In the genomic region with DNA sequence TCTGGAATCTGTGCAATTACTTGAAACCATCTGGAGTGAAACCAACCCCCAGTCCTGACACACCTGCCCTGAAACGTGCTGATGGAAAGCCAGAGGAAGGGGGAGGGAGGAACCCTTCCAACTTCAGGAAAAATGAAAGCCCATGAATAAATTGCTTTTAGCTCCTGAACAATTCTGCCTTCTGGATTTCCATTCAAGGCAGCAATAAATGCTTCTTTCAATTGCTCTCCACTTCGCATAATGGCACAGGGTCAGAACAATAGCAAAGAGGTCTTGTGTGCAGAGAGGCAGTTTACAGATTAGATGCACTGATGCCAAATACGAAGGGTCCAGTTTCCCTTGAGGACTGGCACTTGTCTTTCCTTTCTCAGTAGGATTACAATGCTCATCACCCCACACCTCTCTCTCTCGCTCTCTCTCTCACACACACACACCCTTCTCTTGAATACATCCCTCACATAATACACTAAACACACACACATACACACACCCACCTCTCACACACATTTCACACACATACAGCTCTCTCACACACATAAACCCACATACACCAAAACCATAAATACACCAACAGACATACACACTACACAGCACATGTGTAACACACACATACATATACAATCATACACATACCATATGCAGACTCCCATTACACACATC, we compare ENCODE assay signal across 14 mouse cellular contexts.
A peak's percentile ranks its signal among the peaks of the same experiment; 100 is the strongest.
DNase-seq lines count a peak whose midpoint lies in the region; ATAC-seq lines count a peak whose summit lies in the region.
"Had no signal": no experiment of that assay in that cellular context is flagged by ENCODE, and none has a peak within 500 bp of the region (broad histone marks: within the 10 kb centered on the region; RNA-seq: fewer than 3 reads in every experiment).

No protein-coding gene starts in this region.

- no peaks in the 10 kb centered on the region for H3K27me3 ChIP-seq in forebrain, embryonic 10.5 days (ENCODE audit: poor library complexity, severe bottlenecking)
- no peaks in the 10 kb centered on the region for H3K27me3 ChIP-seq in hindbrain, embryonic 11.5 days (ENCODE audit: control insufficient read depth, insufficient read depth, low read length)
- H3K27me3 ChIP-seq in midbrain, embryonic 13.5 days: no peaks in the 10 kb centered on the region
- H3K27me3 ChIP-seq: limb, embryonic 15.5 days had no signal

- H3K9ac ChIP-seq in hindbrain, embryonic 11.5 days (ENCODE audit: low read depth, low read length): no peak overlapping the region
- no peak overlapping the region for H3K9ac ChIP-seq in midbrain, embryonic 13.5 days (replicated peaks)
- H3K9ac ChIP-seq: limb, embryonic 15.5 days had no signal

- peaks cover 25% of the 10 kb centered on the region for H3K4me1 ChIP-seq in forebrain, embryonic 10.5 days
- no peaks in the 10 kb centered on the region for H3K4me1 ChIP-seq in hindbrain, embryonic 11.5 days (replicated peaks; ENCODE audit: control insufficient read depth, insufficient read depth, low read length)
- peaks cover 16% of the 10 kb centered on the region for H3K4me1 ChIP-seq in midbrain, embryonic 13.5 days (replicated peaks)
- H3K4me1 ChIP-seq: limb, embryonic 15.5 days had no signal

- no peak overlapping the region for H3K4me2 ChIP-seq in hindbrain, embryonic 11.5 days (replicated peaks; ENCODE audit: low read depth, low read length)
- no peak overlapping the region for H3K4me2 ChIP-seq in midbrain, embryonic 13.5 days (replicated peaks)
- H3K4me2 ChIP-seq: limb, embryonic 15.5 days had no signal

- 0 out of 2 replicates have a peak overlapping the region, but pooled peaks have one; percentile 51 for H3K27ac ChIP-seq in forebrain, embryonic 10.5 days
- no peak overlapping the region for H3K27ac ChIP-seq in hindbrain, embryonic 11.5 days (ENCODE audit: low read depth, low read length)
- peak overlapping the region; percentile 53 for H3K27ac ChIP-seq in midbrain, embryonic 13.5 days
- H3K27ac ChIP-seq: heart, adult 2 months; limb, embryonic 15.5 days had no signal

- no peaks in the 10 kb centered on the region for H3K36me3 ChIP-seq in forebrain, embryonic 10.5 days (replicated peaks)
- H3K36me3 ChIP-seq in hindbrain, embryonic 11.5 days (ENCODE audit: control insufficient read depth, insufficient read depth, low read length): no peaks in the 10 kb centered on the region
- H3K36me3 ChIP-seq in midbrain, embryonic 13.5 days: no peaks in the 10 kb centered on the region
- H3K36me3 ChIP-seq: limb, embryonic 15.5 days had no signal

- WGBS in forebrain, embryonic 10.5 days: 32% methylated on average over 4 of the region's 4 CpGs
- 30% methylated on average over 4 of the region's 4 CpGs for WGBS in hindbrain, embryonic 11.5 days
- 7% methylated on average over 4 of the region's 4 CpGs for WGBS in midbrain, embryonic 13.5 days

- H3K4me3 ChIP-seq in forebrain, embryonic 10.5 days: no peak overlapping the region
- H3K4me3 ChIP-seq in hindbrain, embryonic 11.5 days (ENCODE audit: low read depth, low read length): no peak overlapping the region
- H3K4me3 ChIP-seq in midbrain, embryonic 13.5 days (replicated peaks): no peak overlapping the region
- H3K4me3 ChIP-seq: heart, adult 2 months; limb, embryonic 15.5 days had no signal

- H3K9me3 ChIP-seq in forebrain, embryonic 10.5 days: no peaks in the 10 kb centered on the region
- no peaks in the 10 kb centered on the region for H3K9me3 ChIP-seq in hindbrain, embryonic 11.5 days (ENCODE audit: control insufficient read depth, low read length)
- peaks cover 4% of the 10 kb centered on the region; the same call in 1 of the 2 replicates for H3K9me3 ChIP-seq in midbrain, embryonic 13.5 days
- H3K9me3 ChIP-seq: limb, embryonic 15.5 days had no signal

- DNase-seq in brain, adult 2 months (ENCODE audit: low read depth, low spot score): peak; percentile 19
- DNase-seq in forebrain, embryonic 10.5 days (ENCODE audit: extremely low spot score, low spot score): no peak
- DNase-seq in hindbrain, embryonic 11.5 days (ENCODE audit: low spot score): no peak
- DNase-seq in thymus, postnatal 14 days: no peak
- no peak for DNase-seq in urinary bladder, postnatal 14 days (ENCODE audit: low spot score)
- DNase-seq: adrenal gland, postnatal 36 days; cerebellum, adult 9-11 months; gastrocnemius, postnatal 10 days; heart, adult 2 months; kidney, adult 9 months; kidney, postnatal 4 days had no signal

- ATAC-seq in hindbrain, embryonic 11.5 days (ENCODE audit: low FRiP score): peak; percentile 63
- peak; percentile 73 for ATAC-seq in midbrain, embryonic 13.5 days
- ATAC-seq in megakaryocyte progenitor cell, adult 5-6 weeks (replicated peaks; ENCODE audit: poor library complexity): no peak
